Mouse (Mus musculus): Measurements from ENCODE around the gene Tgif2lx1.
"Not testable (repeated sequence)": the region's sequence is repeated elsewhere in the genome, so short reads cannot be mapped to it uniquely, and the experiment has no call there.

Gene Tgif2lx1

GRCm38 (mm10) chrX:118480637-118481036 lies at the start of gene Tgif2lx1:
Tgif2lx1 (minus strand) TSS chrX:118480737.
- not testable (repeated sequence) for DNase-seq (ENCODE audit: extremely low spot score, low read depth, low spot score)

Data from hindlimb bud, embryonic 11.5 days (tissue).